Comparison of ENCODE assay signal across 26 mouse cellular contexts in the genomic region with DNA sequence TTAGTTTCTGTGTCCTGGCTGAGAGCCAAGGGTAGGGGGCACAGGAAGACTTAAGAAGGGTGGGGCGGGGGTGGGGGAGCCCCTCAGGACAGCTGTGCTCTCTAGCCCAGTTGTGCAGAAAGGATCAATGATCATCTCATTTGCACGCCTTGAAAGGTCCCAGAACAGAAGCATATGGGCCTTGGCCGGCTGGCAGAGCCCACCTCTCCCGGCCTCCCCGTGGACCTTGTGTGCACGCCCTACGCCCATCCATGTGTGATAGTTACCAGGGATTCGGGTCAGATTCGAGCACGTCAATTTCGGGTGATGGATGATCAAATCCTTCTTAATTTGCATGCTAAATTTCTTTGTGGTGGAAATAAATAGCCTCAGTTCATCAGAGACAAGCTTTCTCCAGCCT.
DNase-seq lines count a peak whose midpoint lies in the region; ATAC-seq and TF ChIP-seq lines count a peak whose summit lies in the region.
"Had no signal": no experiment of that assay in that cellular context is flagged by ENCODE, and none has a peak within 500 bp of the region (broad histone marks: within the 10 kb centered on the region; RNA-seq: fewer than 3 reads in every experiment).

No protein-coding gene starts in this region.

- H3K27me3 ChIP-seq in hindbrain, embryonic 10.5 days (ENCODE audit: insufficient read depth, poor library complexity, severe bottlenecking), result no peaks in the 10 kb centered on the region
- no peaks in the 10 kb centered on the region for H3K27me3 ChIP-seq in hindbrain, embryonic 14.5 days (ENCODE audit: control insufficient read depth, insufficient read depth, low read length)
- no peaks in the 10 kb centered on the region for H3K27me3 ChIP-seq in midbrain, embryonic 10.5 days (ENCODE audit: low read depth, poor library complexity, severe bottlenecking)
- no peaks in the 10 kb centered on the region for H3K27me3 ChIP-seq in midbrain, embryonic 13.5 days
- H3K27me3 ChIP-seq in hindbrain, embryonic 12.5 days, result peaks cover 3% of the 10 kb centered on the region; the same call in 1 of the 2 replicates
- no peaks in the 10 kb centered on the region for H3K27me3 ChIP-seq in hindbrain, postnatal 0 days (ENCODE audit: insufficient read depth, low read length)
- H3K27me3 ChIP-seq in heart, adult 2 months (ENCODE audit: control insufficient read depth, insufficient read depth, low read length), result no peaks in the 10 kb centered on the region
- H3K27me3 ChIP-seq: embryonic facial prominence, embryonic 13.5 days; forebrain, embryonic 12.5 days; forebrain, embryonic 15.5 days; heart, embryonic 13.5 days; intestine, embryonic 15.5 days had no signal

- H3K4me2 ChIP-seq in hindbrain, embryonic 14.5 days (replicated peaks), result no peak overlapping the region
- no peak overlapping the region for H3K4me2 ChIP-seq in midbrain, embryonic 13.5 days (replicated peaks)
- no peak overlapping the region for H3K4me2 ChIP-seq in hindbrain, embryonic 12.5 days (replicated peaks)
- H3K4me2 ChIP-seq in hindbrain, postnatal 0 days (ENCODE audit: low read depth, low read length), result no peak overlapping the region
- H3K4me2 ChIP-seq: embryonic facial prominence, embryonic 13.5 days; forebrain, embryonic 12.5 days; forebrain, embryonic 15.5 days; heart, embryonic 13.5 days; intestine, embryonic 15.5 days had no signal

- intact Hi-C loops in heart, adult 2 months (cut with DNase I), result no loop called here

- H3K4me3 ChIP-seq in hindbrain, embryonic 10.5 days, result no peak overlapping the region
- no peak overlapping the region for H3K4me3 ChIP-seq in hindbrain, embryonic 14.5 days (replicated peaks; ENCODE audit: low read length)
- H3K4me3 ChIP-seq in midbrain, embryonic 10.5 days, result no peak overlapping the region
- H3K4me3 ChIP-seq in midbrain, embryonic 13.5 days (replicated peaks), result no peak overlapping the region
- H3K4me3 ChIP-seq in hindbrain, embryonic 12.5 days, result no peak overlapping the region
- H3K4me3 ChIP-seq in hindbrain, postnatal 0 days (ENCODE audit: low read length), result no peak overlapping the region
- no peak overlapping the region for H3K4me3 ChIP-seq in heart, adult 2 months
- H3K4me3 ChIP-seq: embryonic facial prominence, embryonic 10.5 days; embryonic facial prominence, embryonic 13.5 days; erythroblast, embryonic 14.5 days; forebrain, embryonic 12.5 days; forebrain, embryonic 15.5 days; heart, embryonic 10.5 days; heart, embryonic 13.5 days; intestine, embryonic 15.5 days had no signal

- peaks cover 75% of the 10 kb centered on the region for H3K4me1 ChIP-seq in hindbrain, embryonic 10.5 days (replicated peaks)
- peaks cover 40% of the 10 kb centered on the region for H3K4me1 ChIP-seq in hindbrain, embryonic 14.5 days (replicated peaks; ENCODE audit: control insufficient read depth, insufficient read depth, low read length)
- peaks cover 63% of the 10 kb centered on the region for H3K4me1 ChIP-seq in midbrain, embryonic 10.5 days
- H3K4me1 ChIP-seq in midbrain, embryonic 13.5 days (replicated peaks), result peaks cover 66% of the 10 kb centered on the region
- H3K4me1 ChIP-seq in hindbrain, embryonic 12.5 days, result peaks cover 51% of the 10 kb centered on the region
- H3K4me1 ChIP-seq in hindbrain, postnatal 0 days (ENCODE audit: insufficient read depth, low read length), result peaks cover 14% of the 10 kb centered on the region
- no peaks in the 10 kb centered on the region for H3K4me1 ChIP-seq in heart, adult 2 months (ENCODE audit: control insufficient read depth, insufficient read depth, low read length)

- H3K27ac ChIP-seq in hindbrain, embryonic 10.5 days, result peak overlapping the region; percentile 53; the same call in 1 of the 2 replicates
- H3K27ac ChIP-seq in hindbrain, embryonic 14.5 days, result no peak overlapping the region
- H3K27ac ChIP-seq in midbrain, embryonic 10.5 days (replicated peaks), result 0 out of 2 replicates have a peak overlapping the region, but pooled peaks have one; percentile 67
- H3K27ac ChIP-seq in midbrain, embryonic 13.5 days, result no peak overlapping the region
- 0 out of 2 replicates have a peak overlapping the region, but pooled peaks have one; percentile 4 for H3K27ac ChIP-seq in hindbrain, embryonic 12.5 days
- H3K27ac ChIP-seq in hindbrain, postnatal 0 days, result no peak overlapping the region
- H3K27ac ChIP-seq in heart, adult 2 months, result no peak overlapping the region
- H3K27ac ChIP-seq: embryonic facial prominence, embryonic 13.5 days; forebrain, embryonic 12.5 days; forebrain, embryonic 15.5 days; heart, embryonic 10.5 days; heart, embryonic 13.5 days; intestine, embryonic 15.5 days had no signal

- TF ChIP-seq CTCF in hindbrain, postnatal 0 days (IDR thresholded peaks at IDR 0.05; ENCODE audit: low read depth), result no peak
- no peak for TF ChIP-seq CTCF in heart, adult 2 months (IDR thresholded peaks at IDR 0.05)

- H3K36me3 ChIP-seq in hindbrain, embryonic 10.5 days, result no peaks in the 10 kb centered on the region
- no peaks in the 10 kb centered on the region for H3K36me3 ChIP-seq in hindbrain, embryonic 14.5 days (replicated peaks; ENCODE audit: control insufficient read depth, insufficient read depth)
- no peaks in the 10 kb centered on the region for H3K36me3 ChIP-seq in midbrain, embryonic 10.5 days
- H3K36me3 ChIP-seq in midbrain, embryonic 13.5 days, result no peaks in the 10 kb centered on the region
- H3K36me3 ChIP-seq in hindbrain, embryonic 12.5 days, result no peaks in the 10 kb centered on the region
- H3K36me3 ChIP-seq in hindbrain, postnatal 0 days (ENCODE audit: insufficient read depth, low read length), result no peaks in the 10 kb centered on the region
- no peaks in the 10 kb centered on the region for H3K36me3 ChIP-seq in heart, adult 2 months (ENCODE audit: control insufficient read depth, insufficient read depth, low read length)
- H3K36me3 ChIP-seq: embryonic facial prominence, embryonic 10.5 days; embryonic facial prominence, embryonic 13.5 days; forebrain, embryonic 12.5 days; forebrain, embryonic 15.5 days; G1E; heart, embryonic 10.5 days; heart, embryonic 13.5 days; intestine, embryonic 15.5 days had no signal

- 77% methylated on average over 11 of the region's 11 CpGs for WGBS in hindbrain, embryonic 10.5 days
- WGBS in hindbrain, embryonic 14.5 days, result 37% methylated on average over 11 of the region's 11 CpGs
- WGBS in midbrain, embryonic 10.5 days, result 88% methylated on average over 11 of the region's 11 CpGs
- WGBS in midbrain, embryonic 13.5 days, result 50% methylated on average over 11 of the region's 11 CpGs
- 49% methylated on average over 11 of the region's 11 CpGs for WGBS in hindbrain, embryonic 12.5 days
- 44% methylated on average over 11 of the region's 11 CpGs for WGBS in hindbrain, postnatal 0 days
- 88% methylated on average over 11 of the region's 11 CpGs for WGBS in heart, adult 2 months

- no peak for TF ChIP-seq POLR2A in heart, adult 2 months (IDR thresholded peaks at IDR 0.05; ENCODE audit: insufficient read depth, low read depth, low read length)

- no peaks in the 10 kb centered on the region for H3K9me3 ChIP-seq in hindbrain, embryonic 10.5 days
- H3K9me3 ChIP-seq in hindbrain, embryonic 14.5 days (ENCODE audit: control insufficient read depth, low read length), result no peaks in the 10 kb centered on the region
- H3K9me3 ChIP-seq in midbrain, embryonic 10.5 days (replicated peaks), result no peaks in the 10 kb centered on the region
- H3K9me3 ChIP-seq in midbrain, embryonic 13.5 days, result no peaks in the 10 kb centered on the region
- no peaks in the 10 kb centered on the region for H3K9me3 ChIP-seq in hindbrain, embryonic 12.5 days (replicated peaks)
- no peaks in the 10 kb centered on the region for H3K9me3 ChIP-seq in hindbrain, postnatal 0 days (ENCODE audit: low read length)
- H3K9me3 ChIP-seq: embryonic facial prominence, embryonic 10.5 days; embryonic facial prominence, embryonic 13.5 days; forebrain, embryonic 12.5 days; forebrain, embryonic 15.5 days; heart, embryonic 10.5 days; heart, embryonic 13.5 days; intestine, embryonic 15.5 days had no signal

- H3K9ac ChIP-seq in hindbrain, embryonic 14.5 days, result no peak overlapping the region
- no peak overlapping the region for H3K9ac ChIP-seq in midbrain, embryonic 13.5 days (replicated peaks)
- no peak overlapping the region for H3K9ac ChIP-seq in hindbrain, embryonic 12.5 days
- H3K9ac ChIP-seq in hindbrain, postnatal 0 days (replicated peaks; ENCODE audit: low read length), result no peak overlapping the region
- H3K9ac ChIP-seq in heart, adult 2 months (ENCODE audit: low read depth, low read length), result no peak overlapping the region
- H3K9ac ChIP-seq: embryonic facial prominence, embryonic 13.5 days; forebrain, embryonic 12.5 days; forebrain, embryonic 15.5 days; heart, embryonic 13.5 days; intestine, embryonic 15.5 days had no signal

- TF ChIP-seq EP300 in heart, adult 2 months (IDR thresholded peaks at IDR 0.05; ENCODE audit: insufficient read depth, low read depth, low read length), result no peak

- no peak for DNase-seq in hindbrain, embryonic 10.5 days (ENCODE audit: low spot score)
- DNase-seq in hindbrain, embryonic 14.5 days (ENCODE audit: low spot score), result no peak
- DNase-seq in midbrain, embryonic 10.5 days (ENCODE audit: low spot score), result no peak
- DNase-seq in hindbrain, postnatal 0 days (ENCODE audit: low spot score), result peak; percentile 32
- no peak for DNase-seq in heart, adult 2 months
- DNase-seq: adrenal gland, postnatal 10 days; adrenal gland, postnatal 36 days; B cell, adult 2 months; cerebellum, adult 18-20 months; cerebellum, adult 9-10 months; cerebellum, postnatal 14 days; gastrocnemius, postnatal 25 days; heart, adult 18-20 months; heart, postnatal 14 days had no signal

- no peaks in the 10 kb centered on the region for H3K79me2 ChIP-seq in heart, adult 2 months (replicated peaks; ENCODE audit: control insufficient read depth, insufficient read depth, low read length)

- ATAC-seq in hindbrain, embryonic 14.5 days (ENCODE audit: low FRiP score), result no peak
- ATAC-seq in midbrain, embryonic 13.5 days, result no peak
- peak; percentile 74 for ATAC-seq in hindbrain, embryonic 12.5 days (ENCODE audit: low FRiP score)
- no peak for ATAC-seq in hindbrain, postnatal 0 days
- ATAC-seq: forebrain, embryonic 15.5 days; intestine, embryonic 15.5 days; Patski had no signal

Comparison
In these comparisons a context has a peak if more than half of its experiments do, and no peak if none do; other contexts are left out.
1. H3K27ac ChIP-seq: peak in hindbrain, embryonic 10.5 days (single experiment), midbrain, embryonic 10.5 days (single experiment) and hindbrain, embryonic 12.5 days (single experiment); none in hindbrain, embryonic 14.5 days (single experiment), midbrain, embryonic 13.5 days (single experiment), hindbrain, postnatal 0 days (single experiment) and heart, adult 2 months (single experiment).